Mouse (Mus musculus): ENCODE measurements around the gene Foxn3.

Gene Foxn3

DNA sequence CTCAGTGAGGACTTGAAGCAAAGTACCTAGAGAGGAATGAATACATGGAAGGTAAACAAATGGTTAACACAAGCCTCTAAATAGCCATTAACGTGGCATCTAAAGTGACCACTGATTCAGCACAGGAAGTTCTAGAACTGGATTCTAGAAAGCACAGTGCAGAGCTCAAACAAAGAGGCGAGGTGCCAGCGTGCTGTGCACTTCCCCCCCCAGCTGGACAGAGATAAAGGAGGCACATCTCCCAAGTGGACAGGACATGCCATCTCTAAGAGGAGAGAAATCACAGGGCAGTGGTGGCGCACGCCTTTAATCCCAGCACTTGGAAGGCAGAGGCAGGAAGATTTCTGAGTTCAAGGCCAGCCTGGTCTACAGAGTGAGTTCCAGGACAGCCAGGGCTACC lies 173.0 kb downstream of the Foxn3 start:
- DNase-seq (ENCODE audit: low read depth, low spot score) = peak; percentile 50

DNA sequence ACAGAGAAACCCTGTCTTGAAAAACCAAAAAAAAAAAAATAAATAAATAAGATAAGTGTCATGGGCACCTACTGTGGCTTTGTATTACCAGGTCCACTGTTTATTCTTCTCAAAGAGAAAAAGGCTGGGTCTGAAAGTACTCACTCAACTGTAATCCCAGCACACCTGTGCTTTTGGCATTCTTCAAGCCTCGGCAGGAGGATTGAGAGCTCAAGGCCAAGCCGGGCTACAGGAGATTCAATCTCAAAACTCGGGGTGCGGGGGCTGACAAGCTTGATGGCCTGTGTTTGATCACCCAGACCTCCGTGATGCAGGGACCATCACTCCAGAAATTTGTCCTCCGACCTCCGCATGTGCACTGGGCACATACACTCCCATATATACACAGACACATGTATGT lies 174.1 kb downstream of the Foxn3 start:
- peak; percentile 59 for DNase-seq (ENCODE audit: low read depth, low spot score)

DNA sequence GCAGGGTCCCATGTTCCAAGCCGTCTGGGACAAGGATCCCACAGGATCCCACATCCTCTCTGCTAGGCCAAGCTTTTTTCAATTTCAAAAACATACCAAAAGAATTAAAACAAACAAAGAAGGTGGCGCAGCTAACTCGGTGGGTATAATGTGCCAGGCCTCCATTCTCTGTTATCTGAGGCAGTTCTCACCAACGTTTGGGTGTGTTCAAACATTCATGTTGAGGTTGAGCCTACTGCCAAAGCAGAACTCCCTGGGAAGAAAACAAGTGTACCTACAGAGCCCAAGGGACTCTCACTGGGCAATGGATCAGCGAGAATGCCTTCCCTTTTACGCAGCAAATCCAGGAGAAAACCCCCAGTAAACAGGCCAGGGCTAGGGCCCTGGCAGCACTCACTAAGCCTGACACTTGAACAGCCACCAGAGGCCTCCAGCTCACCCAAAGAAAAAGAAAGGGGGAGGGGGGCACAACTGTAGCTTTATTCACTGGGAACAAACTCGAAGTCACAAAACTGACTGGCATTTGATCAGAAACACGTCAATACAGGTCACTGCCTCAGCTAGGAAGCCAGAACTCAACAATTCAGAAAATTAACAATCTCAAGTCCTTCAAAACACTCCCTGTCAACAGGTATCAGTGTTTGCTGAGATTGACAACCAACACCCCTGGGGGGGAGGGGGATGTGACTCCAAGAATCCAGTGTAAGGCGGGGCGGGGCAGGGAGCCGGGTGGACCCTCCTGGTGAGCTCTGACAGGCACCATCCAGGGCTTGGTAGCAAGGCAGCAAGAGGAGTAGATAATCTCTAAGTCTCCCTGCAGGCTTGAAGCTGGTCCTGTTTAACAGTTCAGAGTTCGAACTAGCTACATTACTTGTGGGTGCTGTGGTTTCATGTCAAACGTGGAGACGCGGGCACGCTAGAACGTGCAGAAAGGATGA lies 177.2 kb downstream of the Foxn3 start:
- peak; percentile 41 for DNase-seq (ENCODE audit: low read depth, low spot score)

DNA sequence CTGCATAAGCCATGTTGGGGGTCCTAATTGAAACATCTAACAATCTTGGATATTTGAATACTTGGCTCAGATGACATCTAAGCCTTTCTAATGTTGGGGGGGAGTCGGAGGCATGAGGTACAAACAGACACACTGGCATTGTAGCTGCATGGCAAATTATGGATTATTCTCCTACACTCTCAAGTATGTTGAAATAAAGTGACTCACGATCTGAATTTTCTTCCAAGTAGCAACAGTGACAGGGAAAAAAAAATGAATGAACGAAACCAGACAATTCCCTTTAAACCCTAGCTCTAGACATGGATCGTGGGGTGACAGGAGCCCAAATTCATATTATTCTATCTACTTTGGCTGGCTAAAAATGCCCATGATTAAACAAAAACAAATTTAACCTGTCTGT lies 178.3 kb downstream of the Foxn3 start:
- no peak for DNase-seq (ENCODE audit: low read depth, low spot score)

DNA sequence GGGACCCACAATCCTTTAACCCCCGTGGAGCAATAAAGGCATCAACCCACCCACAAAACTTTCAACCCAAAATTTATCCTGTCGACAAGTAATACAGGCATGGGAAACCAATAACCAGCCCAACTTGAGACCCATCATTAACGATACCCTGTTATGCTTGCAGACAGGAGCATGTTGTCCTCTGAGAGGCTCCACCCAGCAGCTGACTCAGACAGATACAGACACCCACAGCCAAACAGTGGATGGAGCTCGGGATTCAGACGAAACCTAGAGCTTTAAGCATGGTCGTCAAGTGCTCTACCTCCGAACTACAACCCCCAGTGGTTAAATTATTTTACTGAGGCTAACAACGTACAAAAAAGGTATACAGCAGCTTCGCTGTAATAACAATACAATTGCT lies 182.1 kb downstream of the Foxn3 start:
- no peak for DNase-seq (ENCODE audit: low read depth, low spot score)

DNA sequence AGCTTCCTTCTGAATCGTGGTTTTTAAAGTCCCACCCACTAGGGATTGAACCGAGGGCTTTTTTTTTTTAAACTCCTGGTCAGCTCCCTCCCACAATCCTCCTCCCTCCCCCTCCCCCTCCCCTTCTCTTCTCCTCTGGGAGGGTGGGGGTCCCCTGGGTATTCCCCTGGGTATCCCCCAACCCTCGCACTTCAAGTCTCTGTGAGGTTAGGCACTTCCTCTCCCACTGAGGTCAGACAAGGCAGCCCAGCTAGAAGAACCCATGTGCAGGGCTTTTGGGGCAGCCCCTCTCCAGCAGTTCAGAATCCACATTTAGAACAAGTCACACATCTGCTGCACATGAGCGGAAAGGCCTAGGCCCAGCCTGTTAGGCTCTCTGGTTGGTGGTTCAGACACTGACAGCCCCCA lies 182.5 kb downstream of the Foxn3 start:
- no peak for DNase-seq (ENCODE audit: low read depth, low spot score)

DNA sequence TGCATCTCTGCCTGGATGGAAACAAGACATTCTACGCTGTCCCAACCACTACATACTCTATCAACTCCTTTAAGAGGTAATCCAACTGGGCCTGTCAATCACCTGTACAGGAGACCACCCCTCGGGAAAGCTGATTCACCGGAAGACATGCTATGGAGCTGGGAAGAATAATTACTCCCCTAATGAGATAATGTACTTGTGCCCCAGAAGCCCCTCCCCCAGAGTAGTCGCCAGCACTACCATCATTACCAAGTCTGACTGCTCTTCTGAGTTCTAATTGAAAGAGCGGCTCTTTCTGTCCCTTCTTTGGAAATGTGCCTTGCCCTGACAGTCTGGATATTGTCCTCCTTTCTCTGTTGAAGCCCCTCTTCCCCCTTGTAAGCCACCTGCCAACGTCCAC lies 183.3 kb downstream of the Foxn3 start:
- DNase-seq (ENCODE audit: low read depth, low spot score) = no peak

DNA sequence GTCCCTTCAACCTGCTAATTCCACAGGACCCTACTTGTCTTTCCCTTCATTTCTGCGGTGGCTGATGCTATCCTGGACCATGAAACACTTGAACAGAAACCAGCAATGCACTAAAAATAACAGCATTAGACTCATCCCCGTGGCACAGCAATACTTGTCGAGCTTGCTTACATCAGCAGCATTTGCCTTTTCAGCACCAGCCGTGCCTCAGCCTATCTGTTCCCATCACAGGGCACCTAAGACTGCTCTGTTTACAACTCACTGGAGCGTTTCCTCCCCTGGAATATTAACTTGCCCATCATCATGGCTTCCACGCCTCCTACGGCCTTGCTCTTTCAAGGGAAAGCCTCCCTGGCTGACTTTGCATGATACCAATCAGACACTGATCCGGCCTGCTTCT lies 185.1 kb downstream of the Foxn3 start:
- DNase-seq (ENCODE audit: low read depth, low spot score) = peak; percentile 79

DNA sequence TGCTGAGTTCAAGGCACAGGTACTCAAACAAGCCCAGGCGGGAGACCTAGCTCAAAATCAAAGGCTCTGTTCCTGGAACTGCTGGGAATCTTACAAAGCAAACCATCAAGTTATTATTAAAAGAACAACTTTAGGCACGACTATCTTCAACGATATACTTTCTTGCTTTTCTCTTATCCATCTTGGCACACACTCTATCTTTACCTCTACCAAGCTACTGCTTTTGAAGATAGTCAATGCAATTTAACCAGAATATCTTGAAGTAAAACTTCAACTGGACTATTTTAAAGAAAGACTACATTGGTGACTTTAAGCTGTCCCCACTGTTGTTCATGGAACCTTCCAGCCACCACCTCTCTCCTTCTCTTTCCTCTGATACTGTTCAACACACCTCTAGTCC lies 185.7 kb downstream of the Foxn3 start:
- DNase-seq (ENCODE audit: low read depth, low spot score) = no peak

DNA sequence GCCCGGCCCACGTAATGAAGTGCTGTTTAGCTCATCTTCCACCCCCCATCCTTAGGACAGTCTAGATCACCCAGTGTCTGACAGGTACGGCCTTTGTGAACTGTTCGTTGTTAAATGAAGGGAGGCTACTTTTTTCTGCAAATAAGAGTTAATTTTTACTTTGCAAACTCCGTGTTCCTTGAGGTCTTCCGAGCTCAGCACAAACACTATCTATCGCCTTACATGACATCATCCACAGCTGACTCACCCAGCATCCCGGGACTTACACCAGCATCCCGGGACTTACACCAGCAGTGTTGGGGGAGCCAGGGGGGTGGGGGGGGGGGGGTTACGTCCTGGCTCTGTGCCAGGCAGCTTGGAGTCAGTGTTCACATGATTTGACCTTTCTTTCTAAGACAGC lies 186.3 kb downstream of the Foxn3 start:
- peak; percentile 71 for DNase-seq (ENCODE audit: low read depth, low spot score)

DNA sequence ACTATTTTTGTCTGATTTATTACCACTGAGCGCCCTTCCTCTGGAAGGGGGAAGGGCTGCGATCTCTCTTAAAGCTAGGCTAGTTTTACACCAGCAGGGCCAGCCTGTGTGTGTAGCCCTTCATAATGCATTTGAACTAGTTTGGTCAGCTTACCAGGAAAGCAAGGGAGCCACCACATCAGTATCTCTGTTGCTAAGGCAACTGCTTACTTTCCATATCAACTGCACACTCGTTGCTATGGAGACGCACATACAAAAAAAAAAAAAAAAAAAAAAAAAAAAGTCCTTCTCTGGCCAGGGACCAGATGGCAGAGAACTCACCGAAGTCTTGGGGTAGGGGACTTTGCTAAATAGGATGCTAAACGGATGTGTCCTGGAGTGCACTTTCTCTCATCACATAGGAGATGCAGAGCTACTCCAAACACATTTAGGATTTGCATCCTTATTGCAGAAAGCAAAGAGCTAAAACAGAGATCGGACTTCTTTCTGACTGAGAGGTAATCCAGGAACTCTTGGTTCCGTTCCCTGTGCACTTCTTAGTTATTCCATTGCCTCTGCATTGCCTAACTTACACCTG lies 187.4 kb downstream of the Foxn3 start:
- peak; percentile 77 for DNase-seq (ENCODE audit: low read depth, low spot score)

DNA sequence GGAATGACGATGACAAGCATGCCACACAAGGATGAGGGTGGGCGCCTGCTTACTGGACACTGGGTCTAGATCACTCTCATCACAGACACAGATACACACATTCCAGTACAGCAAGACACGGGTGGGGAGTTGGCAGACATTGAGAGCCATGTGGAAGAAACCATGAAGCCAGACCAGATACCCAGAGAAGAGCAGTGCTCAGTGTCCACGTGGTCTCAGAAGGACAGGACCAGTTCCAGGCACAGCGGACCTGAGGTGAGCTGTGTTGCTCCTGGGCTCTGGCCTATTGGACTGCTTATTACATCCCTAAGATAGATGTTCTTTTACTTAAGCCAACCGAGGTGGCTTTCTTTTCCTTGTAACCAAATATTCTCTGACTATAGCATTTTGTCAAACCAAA lies 188.0 kb downstream of the Foxn3 start:
- DNase-seq (ENCODE audit: low read depth, low spot score) = peak; percentile 43

DNA sequence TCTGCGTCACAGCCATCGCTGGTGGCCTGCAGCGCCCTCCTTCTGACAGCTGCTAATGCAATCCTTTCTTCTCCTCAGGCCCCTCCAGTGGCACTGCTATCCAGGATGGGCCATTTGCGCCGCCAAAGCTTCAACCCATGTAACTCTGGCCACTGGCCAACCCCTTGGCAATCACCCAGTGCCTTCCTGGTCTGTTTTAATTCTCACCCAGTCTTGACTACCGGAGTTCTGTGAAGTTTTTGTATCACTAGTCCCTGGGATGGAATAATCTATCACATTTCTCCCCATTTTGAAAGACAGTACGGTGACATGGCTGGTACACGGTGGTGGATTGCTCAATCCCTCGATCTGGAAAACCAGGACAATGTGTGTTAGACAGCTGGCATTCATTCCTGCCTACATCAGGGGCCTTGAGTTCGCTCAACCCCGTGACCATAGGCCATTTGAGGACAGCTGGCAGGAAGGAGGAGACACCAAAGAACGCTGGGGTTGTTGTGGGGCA lies 189.2 kb downstream of the Foxn3 start:
- DNase-seq (ENCODE audit: low read depth, low spot score) = peak; percentile 86

DNA sequence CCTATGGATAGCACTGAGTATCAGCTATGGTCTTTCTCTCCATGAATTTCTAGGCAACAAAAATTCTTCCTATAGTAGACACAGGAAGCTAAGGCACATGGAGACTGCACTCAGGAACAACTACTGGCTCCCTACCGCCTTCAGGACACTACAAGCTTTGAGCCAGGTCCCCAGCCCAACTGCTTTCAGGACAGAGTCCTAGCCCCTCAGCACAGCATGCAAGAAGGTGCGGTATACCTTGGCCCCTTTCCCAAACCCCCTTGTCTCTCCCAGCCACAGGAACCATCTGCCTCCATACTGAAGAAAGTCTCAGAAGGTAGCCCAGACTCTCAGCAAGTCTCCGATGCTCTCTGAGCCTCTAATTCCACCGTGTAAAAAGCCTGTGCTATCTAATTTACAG lies 189.8 kb downstream of the Foxn3 start:
- DNase-seq (ENCODE audit: low read depth, low spot score) = no peak

DNA sequence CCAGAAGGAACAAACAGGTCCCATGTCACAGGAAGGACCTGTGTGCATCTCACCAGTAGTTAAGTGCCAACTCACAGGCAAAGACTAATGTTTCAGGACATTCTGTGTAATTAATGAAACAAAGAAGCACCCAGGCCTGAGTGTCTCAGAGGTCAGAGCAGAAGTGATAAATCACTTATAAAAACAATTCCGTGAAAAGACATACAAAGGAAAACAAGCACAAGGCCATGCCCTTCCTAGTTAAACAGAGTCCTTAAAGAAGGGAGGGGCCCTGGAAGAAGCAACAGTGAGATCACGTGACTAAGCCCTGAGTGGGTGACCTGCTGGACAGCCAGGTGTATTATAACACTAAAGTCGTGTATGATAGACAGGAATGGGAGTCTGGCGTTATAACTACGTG lies 191.9 kb downstream of the Foxn3 start:
- DNase-seq (ENCODE audit: low read depth, low spot score) = no peak

DNA sequence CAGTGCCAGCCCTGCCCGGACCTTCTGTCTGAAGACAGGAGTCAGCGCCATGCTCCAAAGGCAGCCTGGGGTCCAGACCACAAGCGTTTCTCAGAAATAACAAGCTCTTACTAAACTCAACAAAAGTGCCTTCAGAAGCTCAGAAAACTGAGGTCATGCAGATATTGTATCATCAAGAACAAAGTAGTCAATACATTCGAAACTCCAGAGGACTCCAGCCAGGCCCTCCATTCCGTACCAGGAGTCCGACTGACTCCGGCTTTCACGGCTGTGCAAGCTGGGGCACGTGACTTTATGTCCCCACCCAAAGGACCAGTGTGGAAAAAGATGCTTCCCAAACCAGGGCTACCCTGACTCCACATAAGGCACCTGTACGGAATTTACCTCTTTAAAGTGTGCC lies 195.1 kb downstream of the Foxn3 start:
- peak; percentile 86 for DNase-seq (ENCODE audit: low read depth, low spot score)

DNA sequence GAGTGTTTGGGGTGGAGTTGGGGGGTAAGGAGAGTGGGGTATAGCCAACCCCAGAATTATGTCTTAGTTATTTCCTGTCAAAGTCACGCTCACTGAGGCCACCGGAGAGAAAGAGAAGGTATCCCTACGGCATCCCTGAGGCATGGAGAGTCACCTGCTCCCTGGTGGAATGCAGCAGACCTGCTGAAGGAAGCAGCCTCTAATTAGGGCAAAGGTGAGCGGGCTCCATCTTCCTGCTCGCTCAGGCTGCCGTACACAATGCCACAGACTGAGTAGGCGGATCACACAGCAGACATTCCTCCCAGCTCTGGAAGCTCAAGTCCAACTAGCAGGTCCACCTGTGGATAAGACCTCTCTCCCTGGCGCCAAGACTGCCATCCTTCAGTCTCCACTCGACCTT lies 197.4 kb downstream of the Foxn3 start:
- DNase-seq (ENCODE audit: low read depth, low spot score) = no peak

DNA sequence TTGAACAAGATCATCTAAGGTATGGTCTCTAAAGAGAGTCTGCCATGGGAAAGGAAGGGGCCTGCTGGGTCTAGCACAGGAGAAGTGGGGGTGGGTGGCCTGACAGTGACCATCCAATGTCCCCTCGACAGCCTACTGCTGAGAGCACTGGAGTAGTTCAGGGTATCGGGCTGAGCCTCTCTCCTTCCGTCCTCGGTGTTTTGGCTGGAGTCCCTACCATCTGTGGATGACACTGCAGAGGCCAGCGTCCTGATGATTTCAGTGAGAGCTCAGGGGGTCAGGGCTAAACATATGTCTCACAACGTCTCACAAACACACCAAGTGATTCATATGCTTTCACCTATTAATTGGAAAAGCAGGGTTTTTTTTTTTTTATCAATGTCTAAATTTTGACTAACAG lies 199.2 kb downstream of the Foxn3 start:
- DNase-seq (ENCODE audit: low read depth, low spot score) = peak; percentile 94

DNA sequence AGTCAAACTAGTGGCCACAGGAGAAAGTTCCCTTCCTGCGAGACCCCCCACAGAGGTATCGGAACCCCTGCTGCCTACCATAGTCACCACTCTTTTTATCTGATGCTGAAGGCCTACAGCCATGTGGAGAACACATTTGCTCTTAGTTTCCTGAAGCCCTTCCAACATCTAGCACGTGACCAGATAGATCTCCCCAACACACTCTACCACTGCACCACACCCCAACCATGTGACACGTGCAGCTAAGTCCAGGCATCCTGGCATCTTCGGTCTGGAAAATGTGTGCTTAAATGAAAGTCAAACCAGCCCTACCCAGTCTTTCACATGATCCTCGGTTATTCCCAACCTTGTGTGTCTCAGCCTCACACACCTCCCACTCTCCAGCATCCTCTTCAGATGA lies 200.4 kb downstream of the Foxn3 start:
- DNase-seq (ENCODE audit: low read depth, low spot score) = no peak

DNA sequence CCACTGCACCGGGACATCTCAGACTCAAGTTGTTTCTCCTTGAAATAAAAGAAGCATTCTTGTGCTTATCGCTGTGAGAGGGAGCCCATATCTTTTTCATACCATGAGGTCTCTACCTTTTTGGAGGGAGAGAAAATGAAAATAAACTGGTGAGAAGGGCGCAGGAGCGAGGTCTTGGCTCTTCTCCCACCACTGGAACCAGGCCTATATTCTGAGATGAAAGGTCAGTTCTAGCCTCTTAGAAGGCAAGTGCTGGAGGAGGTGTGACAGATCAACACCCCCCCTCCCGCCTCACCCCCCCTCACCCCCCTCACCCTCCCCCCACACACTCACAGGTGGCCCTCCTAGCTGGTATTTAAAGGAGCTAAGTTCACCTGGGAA lies 201.6 kb downstream of the Foxn3 start:
- DNase-seq (ENCODE audit: low read depth, low spot score) = peak; percentile 41

DNA sequence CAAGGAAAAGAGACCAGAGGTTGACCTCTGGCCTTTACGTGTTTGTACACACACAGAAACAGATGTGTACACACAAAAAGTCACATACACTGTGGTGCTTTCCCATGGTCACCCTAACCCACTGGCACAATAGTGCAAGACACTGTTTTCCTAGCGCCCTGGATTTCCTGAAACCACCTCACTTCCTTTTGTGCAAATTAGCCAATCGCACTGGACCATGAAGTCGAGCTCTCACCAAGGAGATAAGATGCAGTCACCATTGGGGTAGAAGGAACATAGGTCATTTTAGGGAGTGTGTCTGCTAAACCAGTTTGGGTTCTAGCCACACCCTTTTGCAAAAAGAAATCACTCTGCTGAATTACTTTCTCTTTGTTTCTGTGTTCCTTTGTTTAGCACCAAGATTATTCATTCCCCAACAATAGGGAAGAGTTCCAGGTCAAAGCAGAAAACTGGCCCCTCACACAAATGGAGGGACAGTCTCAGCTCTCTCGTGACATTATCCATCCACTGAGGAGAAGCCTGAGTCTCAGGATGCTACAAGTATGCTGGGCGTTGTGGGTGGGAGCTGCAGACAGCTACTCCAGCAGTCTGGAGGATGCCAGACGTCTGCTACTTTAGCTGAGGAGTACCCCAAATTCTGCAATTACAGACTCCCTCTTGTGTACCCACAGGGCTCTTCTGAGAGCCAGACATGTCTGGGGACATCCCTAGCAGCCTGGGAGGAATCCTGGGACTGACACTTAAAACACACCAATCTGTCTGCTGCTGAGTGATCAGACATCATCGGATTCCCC lies 202.2 kb downstream of the Foxn3 start:
- peak; percentile 65 for DNase-seq (ENCODE audit: low read depth, low spot score)

DNA sequence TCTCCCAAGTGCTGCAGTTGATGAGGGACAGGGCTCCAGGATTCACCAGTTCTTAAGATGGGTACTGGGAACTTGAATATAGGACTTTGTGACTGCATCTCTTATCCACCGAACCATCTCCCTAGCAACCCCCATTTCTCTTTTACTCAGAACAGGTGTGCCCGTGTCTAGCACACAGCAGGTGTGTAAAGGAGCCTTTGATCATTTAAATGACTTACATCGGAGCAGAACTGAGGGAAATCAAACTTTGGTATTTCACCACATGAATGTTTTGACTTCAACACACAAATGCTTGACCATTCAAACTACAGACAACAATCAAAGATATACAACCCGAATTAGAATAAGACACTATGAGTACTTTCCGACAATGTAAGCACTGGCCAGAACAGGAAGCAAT lies 204.7 kb downstream of the Foxn3 start:
- no peak for DNase-seq (ENCODE audit: low read depth, low spot score)
